Mouse (Mus musculus) erythroblast, adult 5-6 weeks (primary cell): ENCODE data around the gene Zmiz1. TPM values are rescaled to one million over a fixed set of nuclear protein-coding genes. Genes with fewer than 3 reads are reported as not detected.

Experiments
- ATAC-seq: replicated peaks from 2 replicates; pipeline ENCODE4 v1.8.0; 2016; ENCODE audit warnings: moderate number of reproducible peaks, mild to moderate bottlenecking, moderate TSS enrichment, inconsistent platforms; ENCODE audit not compliant: poor library complexity, low FRiP score, severe bottlenecking
- total RNA-seq, 2 experiments: library from RNA; stranded (forward) in 1 of 2; stranded (reverse) in 1 of 2; fragments of 150-400 nt in 1 of 2; fragments of 200-764, 138-1000 nt in 1 of 2; gene quantifications; 2 replicates each; pipeline versions ENCODE4 v1.2.3 to v1.2.4; 2015 to 2017; ENCODE audit warnings: low replicate concordance in 2 of 2

Gene Zmiz1
- total RNA-seq, 2 experiments from 2014 or later, result 12.3 to 20.6 TPM

- no peak for ATAC-seq
Measured at GRCm38 (mm10) chr14:25701986-25702385, 243.0 kb downstream of the Zmiz1 start.

DNA sequence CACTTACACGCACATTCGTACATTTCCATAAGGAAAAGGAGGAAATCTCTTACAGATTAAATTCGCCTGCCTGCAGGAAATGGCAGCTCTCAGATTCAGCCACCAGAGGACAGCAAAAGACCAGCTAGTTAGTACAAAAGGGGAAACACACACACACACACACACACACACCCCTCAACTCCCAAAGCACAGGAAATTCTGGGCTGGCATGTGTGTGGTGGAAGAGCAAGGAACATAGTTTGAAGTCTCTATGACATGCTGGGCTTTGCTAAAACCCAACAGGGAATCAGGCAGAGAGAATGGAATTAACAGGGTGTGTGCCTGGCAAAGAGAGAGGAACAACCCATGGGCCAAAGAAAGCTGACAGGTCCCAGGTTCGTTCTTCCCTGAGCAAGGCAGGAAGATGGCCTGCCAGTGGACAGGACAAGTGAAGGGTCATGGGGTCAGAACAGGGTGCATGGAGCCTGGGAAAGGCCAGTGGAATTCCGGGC lies 248.8 kb downstream of the Zmiz1 start:
- ATAC-seq, result no peak

DNA sequence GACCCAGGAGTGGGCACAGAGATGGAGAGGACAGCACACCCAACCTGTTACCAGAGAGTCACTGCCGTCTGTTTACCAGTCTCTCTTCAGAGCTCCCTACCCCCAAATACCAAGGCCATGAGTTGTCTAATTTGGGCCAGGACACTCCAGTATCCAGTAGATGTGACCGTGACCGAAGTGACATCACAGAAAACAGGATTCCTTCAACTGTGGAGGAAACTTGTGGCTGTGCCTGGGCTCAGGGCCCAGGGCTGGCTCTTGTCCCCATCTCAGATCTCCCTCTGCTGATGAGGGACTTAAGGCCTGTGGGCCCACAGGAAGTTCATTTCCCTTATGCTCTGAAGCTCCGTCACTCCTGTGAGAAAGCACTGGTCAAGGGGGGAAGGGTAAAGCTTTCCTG lies 249.5 kb downstream of the Zmiz1 start:
- no peak for ATAC-seq

DNA sequence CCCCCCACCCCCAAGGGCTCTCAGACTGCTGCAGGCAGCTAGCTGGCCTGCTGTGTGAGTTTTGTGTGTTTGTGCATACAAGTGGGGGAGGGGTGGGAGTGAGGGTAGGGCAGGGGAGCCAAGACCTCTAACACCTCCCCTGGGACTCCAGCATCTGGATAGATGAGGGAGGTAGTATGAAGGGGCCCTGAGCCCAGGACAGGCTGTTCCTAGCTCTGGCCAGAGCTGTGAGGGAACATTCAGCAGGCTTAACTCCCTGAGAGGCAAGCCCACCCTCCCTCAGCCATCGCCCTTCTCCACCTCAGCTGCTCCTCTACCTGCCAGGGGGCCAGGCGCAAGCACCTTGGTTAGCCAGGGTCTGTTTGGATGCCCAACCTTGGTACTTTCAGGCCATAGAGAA lies 249.9 kb downstream of the Zmiz1 start:
- ATAC-seq, result no peak

DNA sequence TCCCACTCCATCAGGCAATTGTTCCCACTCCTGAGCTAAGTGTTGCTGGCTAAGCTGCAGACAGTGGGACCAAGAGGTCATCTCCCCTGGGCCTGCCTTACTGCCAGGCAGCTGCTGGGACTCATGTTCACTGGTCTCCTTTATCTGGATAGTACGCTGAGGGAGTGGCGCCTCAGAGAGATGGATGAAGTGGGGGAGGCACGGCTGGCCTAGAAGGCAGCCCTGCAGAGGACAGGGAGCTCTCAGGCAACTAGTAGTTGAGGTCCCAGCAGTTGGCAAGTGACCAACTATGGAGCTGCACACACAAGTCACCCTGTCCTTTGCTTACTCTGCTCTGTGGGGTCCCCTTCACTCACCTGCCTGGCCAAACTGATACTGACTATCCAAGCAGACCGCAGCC lies 251.1 kb downstream of the Zmiz1 start:
- ATAC-seq, result no peak

DNA sequence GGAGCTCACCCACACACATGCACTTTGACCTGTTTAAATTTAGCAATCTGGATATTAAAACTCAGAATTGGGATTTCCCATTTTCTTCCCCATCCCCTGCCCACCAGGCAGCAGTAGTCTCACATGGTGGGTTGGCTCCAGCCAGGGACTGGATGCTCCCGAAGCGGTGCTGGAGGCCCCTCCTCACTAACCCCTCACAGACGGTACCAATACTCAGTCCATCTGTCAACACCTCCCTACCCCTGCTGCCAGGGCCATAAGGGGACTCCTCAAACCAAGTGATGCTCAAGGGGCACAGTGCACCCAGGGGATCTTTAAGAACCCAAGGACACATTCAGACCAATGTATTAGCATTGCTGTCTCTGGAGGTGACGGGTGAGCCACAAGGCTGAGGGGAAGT lies 251.7 kb downstream of the Zmiz1 start:
- ATAC-seq, result no peak

DNA sequence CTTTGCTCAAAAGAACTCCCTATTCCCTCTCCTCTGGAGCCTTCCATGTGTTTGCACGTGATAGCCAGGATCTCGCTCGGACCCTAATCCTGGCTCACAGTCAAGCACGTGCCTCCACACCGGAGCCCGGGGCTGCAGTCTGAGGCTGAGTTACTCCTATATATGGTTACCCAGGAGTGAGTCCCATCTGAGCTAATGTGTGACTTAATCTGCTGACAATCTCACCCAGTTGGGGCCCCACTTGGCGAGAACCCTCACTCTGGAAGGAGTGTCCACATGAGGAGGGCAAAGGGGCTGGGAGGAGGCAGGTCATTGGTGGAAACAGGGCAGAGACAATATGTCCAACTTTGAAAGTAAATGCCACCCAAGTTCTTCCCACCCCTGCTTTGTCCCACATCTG lies 252.2 kb downstream of the Zmiz1 start:
- ATAC-seq, result no peak

- no peak for ATAC-seq
Measured at GRCm38 (mm10) chr14:25711602-25712001, 252.6 kb downstream of the Zmiz1 start.

DNA sequence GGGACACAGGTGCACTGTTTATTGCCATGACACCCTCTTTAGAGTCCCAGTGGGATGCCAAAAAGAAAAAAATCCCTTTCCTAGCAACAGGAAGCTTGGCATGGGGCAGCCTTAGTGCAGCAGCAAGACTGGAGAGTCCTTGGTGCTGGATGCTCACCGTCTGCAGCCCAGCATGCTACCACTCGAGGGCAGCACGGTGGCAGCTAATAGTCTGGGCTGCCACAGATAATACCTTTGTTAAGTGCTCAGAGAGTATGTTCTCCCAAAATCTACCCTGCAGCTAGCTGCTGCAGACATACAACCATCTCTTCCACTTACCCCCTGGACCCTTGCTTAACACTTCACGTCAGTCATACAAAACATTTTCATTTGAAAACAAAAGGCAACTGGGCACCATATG lies 254.5 kb downstream of the Zmiz1 start:
- ATAC-seq, result no peak

Other genes starting within 250 kb of the Zmiz1 start
- 11.7 and 16.5 TPM in 2 replicates for gene Ppif, start 235.0 kb downstream of the Zmiz1 start, total RNA-seq (2015; ENCODE audit: low replicate concordance)
- 2.6 and 4.7 TPM in 2 replicates for gene Ppif, start 235.0 kb downstream of the Zmiz1 start, total RNA-seq (2017; ENCODE audit: low replicate concordance)